Mouse (Mus musculus) small intestine, adult 2 months (tissue): ENCODE results near the gene Slc7a5.

ENCODE experiments used
- CTCF ChIP-seq: fragments of 200-500 bp; IDR thresholded peaks from 2 replicates; pipeline ENCODE4 v1.5.1; 2012; ENCODE audit warnings: low read depth, mild to moderate bottlenecking, control low read depth, inconsistent platforms, low read length, moderate library complexity, mixed read lengths; ENCODE audit not compliant: insufficient replicate concordance, insufficient read length; ENCODE audit errors: extremely low read depth
- POLR2A ChIP-seq: fragments of 200-500 bp; IDR thresholded peaks from 2 replicates; pipeline ENCODE4 v1.6.1; 2012; ENCODE audit warnings: low read depth, mild to moderate bottlenecking, control low read depth, inconsistent platforms, low read length, moderate library complexity

DNA sequence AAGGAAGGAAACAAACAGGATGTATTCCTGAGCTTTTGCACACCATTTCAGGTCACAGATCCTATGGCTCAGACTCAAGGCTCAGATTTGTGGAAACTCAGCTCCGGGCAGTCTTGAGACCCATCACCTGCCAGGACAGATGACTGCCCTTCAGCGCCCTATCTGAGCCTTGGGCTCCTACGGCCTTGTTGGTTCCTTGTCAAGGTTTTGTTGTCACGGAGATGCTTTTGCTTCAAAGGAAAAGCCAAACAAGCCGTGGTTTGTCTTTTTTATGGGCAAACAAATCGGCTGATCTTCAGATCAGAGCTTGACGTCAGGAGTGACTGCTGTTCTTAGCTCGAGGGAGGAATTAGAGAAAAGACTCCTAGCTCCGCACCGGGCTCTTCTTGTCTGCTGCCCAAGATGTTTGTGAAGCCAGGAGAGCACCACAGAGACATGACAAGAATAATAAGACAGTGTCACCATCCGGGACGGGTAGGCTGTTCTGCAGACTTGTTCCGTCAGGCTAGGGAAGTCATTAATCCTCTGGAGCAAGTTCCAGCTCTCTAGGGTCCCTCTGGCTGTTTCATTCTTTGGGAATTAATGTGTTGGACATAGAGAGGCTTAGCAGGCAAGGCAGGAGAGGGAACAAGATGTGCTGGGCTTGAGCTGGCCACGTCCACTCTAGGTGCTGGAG is 51.3 kb downstream of the Slc7a5 start:
- no peak for TF ChIP-seq CTCF
- TF ChIP-seq POLR2A, result no peak
